Mouse (Mus musculus) common myeloid progenitor, adult 5-6 weeks (primary cell): ENCODE data around the gene Acy3. TPM values are rescaled to one million over a fixed set of nuclear protein-coding genes. Genes with fewer than 3 reads are reported as not detected.
A peak's percentile ranks its signal among the peaks of the same experiment; 100 is the strongest.
"Not testable (repeated sequence)": the region's sequence is repeated elsewhere in the genome, so short reads cannot be mapped to it uniquely, and the experiment has no call there.

Source experiments
- ATAC-seq: replicated peaks from 2 replicates; pipeline ENCODE4 v1.8.0; 2016; ENCODE audit warnings: low read depth, mild to moderate bottlenecking, moderate TSS enrichment, inconsistent platforms; ENCODE audit not compliant: poor library complexity, severe bottlenecking
- total RNA-seq: library from RNA; stranded (forward); fragments of 200-1000, 187-1606 nt; gene quantifications from 2 replicates; pipeline ENCODE4 v1.2.3, GENCODE M21; 2017

Acy3 gene
- total RNA-seq, 1 experiment from 2014 or later = 5.4 TPM

GRCm38 (mm10) chr19:4036327-4037045 lies 50.1 kb downstream of the Acy3 start:
- ATAC-seq = no peak

DNA sequence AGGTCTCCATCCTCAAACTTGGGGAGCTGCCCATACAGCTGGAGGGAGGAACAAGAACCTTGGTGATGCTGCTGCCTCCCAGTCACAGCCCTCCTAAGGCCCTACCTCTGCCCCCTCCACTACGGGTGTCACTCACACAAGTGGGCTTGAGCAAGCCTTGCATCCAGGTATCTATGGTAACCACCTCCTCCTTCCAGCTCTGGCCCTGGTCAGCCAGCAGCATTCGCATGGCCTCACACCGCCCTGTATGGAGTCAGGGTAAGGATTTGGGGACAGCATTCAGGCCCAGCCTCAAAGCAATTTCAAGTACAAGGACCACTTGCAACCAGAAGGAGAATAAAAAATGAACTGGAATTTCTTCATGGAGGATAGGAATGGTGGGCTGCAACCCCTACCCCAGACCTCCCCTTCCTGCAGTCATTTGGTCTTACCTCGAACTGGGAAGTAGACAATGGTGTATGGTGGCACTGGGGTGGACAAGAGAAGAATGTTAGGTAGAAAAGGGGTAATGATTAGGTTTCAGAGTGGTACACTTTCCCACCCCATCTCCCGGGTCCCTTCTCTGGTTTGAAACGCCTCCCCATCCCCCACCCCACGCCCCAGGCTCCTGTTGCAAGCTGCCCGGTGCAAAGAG lies 50.9 kb downstream of the Acy3 start:
- not testable (repeated sequence) for ATAC-seq

DNA sequence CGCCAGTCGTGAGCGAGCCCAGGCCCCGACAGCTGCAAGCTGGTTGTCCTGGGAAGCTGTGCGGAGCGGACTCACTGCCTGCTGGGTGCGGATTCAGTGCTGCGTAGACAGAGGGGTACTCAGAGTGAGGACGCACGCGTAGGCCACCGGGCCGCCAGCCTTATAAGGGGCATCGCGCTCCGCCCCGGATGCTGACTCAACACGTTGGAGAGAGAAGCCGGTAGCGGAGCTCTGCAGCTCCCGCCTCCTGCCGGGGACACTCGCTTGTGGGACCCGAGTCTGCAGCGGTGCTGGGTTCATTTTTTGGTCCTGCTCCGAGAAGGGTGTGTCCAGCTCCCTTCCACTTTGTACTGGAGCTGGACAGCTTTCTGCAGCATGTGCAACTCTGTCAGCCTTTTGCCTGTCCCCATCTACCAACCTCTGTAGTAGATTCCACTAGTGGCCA lies 51.4 kb downstream of the Acy3 start, which contains the start of gene Gstp1:
Gene Gstp1 (minus strand): TSS at position 198 of the 445 bp plus-strand sequence.
- ATAC-seq = peak; percentile 97

Other genes starting within 250 kb of the Acy3 start
- 36.5 and 51.6 TPM in 2 replicates for gene Kmt5b, start 219.1 kb upstream of the Acy3 start, total RNA-seq
- 30.9 and 46.5 TPM in 2 replicates for gene Chka, start 134.8 kb upstream of the Acy3 start, total RNA-seq
- gene Tcirg1, start 79.4 kb upstream of the Acy3 start, total RNA-seq = 37.0 and 49.2 TPM in 2 replicates
- 79.4 and 83.5 TPM in 2 replicates for gene Ndufs8, start 73.8 kb upstream of the Acy3 start, total RNA-seq
- 1.6 and 3.2 TPM in 2 replicates for gene Aldh3b1, start 56.8 kb upstream of the Acy3 start, total RNA-seq
- 83.0 and 99.7 TPM in 2 replicates for gene Unc93b1, start 51.4 kb upstream of the Acy3 start, total RNA-seq
- gene Aldh3b3, start 27.9 kb upstream of the Acy3 start, total RNA-seq = 0.41 TPM in 1 of 2 replicates, not detected in the other
- 0.59 TPM in 1 of 2 replicates, not detected in the other for gene Aldh3b2, start 14.2 kb upstream of the Acy3 start, total RNA-seq
- not detected in 2 replicates for gene Tbx10, start 6.2 kb downstream of the Acy3 start, total RNA-seq
- 7.9 and 22.1 TPM in 2 replicates for gene Nudt8, start 14.0 kb downstream of the Acy3 start, total RNA-seq
- 0.10 and 1.4 TPM in 2 replicates for gene Gm49405, start 14.1 kb downstream of the Acy3 start, total RNA-seq
- 0.41 and 3.6 TPM in 2 replicates for gene Doc2g, start 16.7 kb downstream of the Acy3 start, total RNA-seq
- 199 and 200 TPM in 2 replicates for gene Ndufv1, start 26.2 kb downstream of the Acy3 start, total RNA-seq
- 82.5 and 95.6 TPM in 2 replicates for gene Gstp1, start 51.4 kb downstream of the Acy3 start, total RNA-seq
- 0.69 and 8.6 TPM in 2 replicates for gene Gstp2, start 59.5 kb downstream of the Acy3 start, total RNA-seq
- 8.7 and 10.7 TPM in 2 replicates for gene Gstp3, start 73.0 kb downstream of the Acy3 start, total RNA-seq
- gene Cabp2, start 95.0 kb downstream of the Acy3 start, total RNA-seq = not detected in 2 replicates
- gene Cdk2ap2, start 110.6 kb downstream of the Acy3 start, total RNA-seq = 20.3 and 22.3 TPM in 2 replicates
- gene Pitpnm1, start 113.4 kb downstream of the Acy3 start, total RNA-seq = 8.6 and 9.0 TPM in 2 replicates
- 20.6 and 55.9 TPM in 2 replicates for gene Aip, start 139.3 kb downstream of the Acy3 start, total RNA-seq
- not detected in 2 replicates for gene Gpr152, start 153.2 kb downstream of the Acy3 start, total RNA-seq
- not detected in 2 replicates for gene Cabp4, start 157.5 kb downstream of the Acy3 start, total RNA-seq
- 90.1 and 104 TPM in 2 replicates for gene Coro1b, start 162.0 kb downstream of the Acy3 start, total RNA-seq
- 140 and 184 TPM in 2 replicates for gene Ptprcap, start 167.0 kb downstream of the Acy3 start, total RNA-seq
- gene Rps6kb2, start 176.8 kb downstream of the Acy3 start, total RNA-seq = 15.9 and 16.4 TPM in 2 replicates
- gene Carns1, start 188.9 kb downstream of the Acy3 start, total RNA-seq = 3.4 and 3.5 TPM in 2 replicates
- gene Tbc1d10c, start 204.7 kb downstream of the Acy3 start, total RNA-seq = 25.8 and 34.7 TPM in 2 replicates
- 450 and 486 TPM in 2 replicates for gene Ppp1ca, start 205.5 kb downstream of the Acy3 start, total RNA-seq
- gene Rad9a, start 215.1 kb downstream of the Acy3 start, total RNA-seq = 10.7 and 20.5 TPM in 2 replicates
- gene Clcf1, start 227.7 kb downstream of the Acy3 start, total RNA-seq = 2.0 and 5.0 TPM in 2 replicates
- not detected in 2 replicates for gene AC109138.7, start 227.8 kb downstream of the Acy3 start, total RNA-seq
- gene Pold4, start 245.3 kb downstream of the Acy3 start, total RNA-seq = 64.3 and 74.0 TPM in 2 replicates